Mouse (Mus musculus) myocyte (in vitro differentiated cells): ENCODE data around the gene Bicc1. TPM values are rescaled to one million over a fixed set of nuclear protein-coding genes. Genes with fewer than 3 reads are reported as not detected.

Experiments
- H3K27me3 ChIP-seq: one replicate; pipeline ENCODE4 v1.6.1; 2011; ENCODE audit not compliant: control insufficient read depth, insufficient read depth, insufficient read length
- H3K36me3 ChIP-seq: one replicate; pipeline ENCODE4 v1.6.1; 2011; ENCODE audit not compliant: control insufficient read depth, insufficient read depth
- H3K4me2 ChIP-seq: one replicate; pipeline ENCODE4 v1.6.1; 2011; ENCODE audit warnings: low read depth, control low read depth
- H3K4me3 ChIP-seq: one replicate; pipeline ENCODE4 v1.5.1; 2011; ENCODE audit warnings: mild to moderate bottlenecking, control low read depth, moderate library complexity
- H3K79me2 ChIP-seq: one replicate; pipeline ENCODE4 v1.6.1; 2011; ENCODE audit not compliant: control insufficient read depth, insufficient read depth
- H3ac ChIP-seq: one replicate; pipeline ENCODE4 v1.6.1; 2011; ENCODE audit not compliant: control insufficient read depth, insufficient read length
- CEBPB ChIP-seq: IDR thresholded peaks from 2 replicates; pipeline ENCODE4 v1.6.1; 2011; ENCODE audit warnings: mild to moderate bottlenecking, moderate library complexity; ENCODE audit not compliant: poor library complexity, insufficient read depth, severe bottlenecking
- E2F4 ChIP-seq: IDR thresholded peaks from one replicate; pipeline ENCODE4 v1.6.1; 2011; ENCODE audit warnings: mild to moderate bottlenecking, control low read depth, moderate library complexity; ENCODE audit not compliant: insufficient read depth
- MAX ChIP-seq: IDR thresholded peaks from one replicate; pipeline ENCODE4 v1.6.1; 2011; ENCODE audit warnings: low read depth, mild to moderate bottlenecking, control low read depth
- MYOD1 ChIP-seq, 3 experiments: IDR thresholded peaks; one replicate each; pipeline ENCODE4 v1.6.1; 2011; ENCODE audit warnings: control low read depth in 2 of 3, low read depth in 2 of 3, mild to moderate bottlenecking in 2 of 3, moderate library complexity in 1 of 3; ENCODE audit not compliant: insufficient read length in 2 of 3, control insufficient read depth in 1 of 3
- MYOG ChIP-seq, 3 experiments: IDR thresholded peaks; one replicate each; pipeline ENCODE4 v1.6.1; 2011; ENCODE audit warnings: control low read depth in 2 of 3, low read depth in 2 of 3, mild to moderate bottlenecking in 2 of 3; ENCODE audit not compliant: insufficient read length in 2 of 3, control insufficient read depth in 1 of 3, insufficient read depth in 1 of 3
- POLR2A ChIP-seq: IDR thresholded peaks from one replicate; pipeline ENCODE4 v1.6.1; 2011; ENCODE audit warnings: low read depth, mild to moderate bottlenecking, control low read depth, moderate library complexity; ENCODE audit not compliant: insufficient read length
- POLR2AphosphoS2 ChIP-seq: IDR thresholded peaks from one replicate; pipeline ENCODE4 v1.6.1; 2011; ENCODE audit warnings: low read depth, control low read depth; ENCODE audit not compliant: insufficient read length
- REST ChIP-seq: IDR thresholded peaks from one replicate; pipeline ENCODE4 v1.6.1; 2011; ENCODE audit warnings: mild to moderate bottlenecking, control low read depth, moderate library complexity; ENCODE audit not compliant: insufficient read depth, insufficient read length
- SRF ChIP-seq: IDR thresholded peaks from one replicate; pipeline ENCODE4 v1.6.1; 2011; ENCODE audit warnings: low read depth; ENCODE audit not compliant: control insufficient read depth, insufficient read length
- TCF12 ChIP-seq: IDR thresholded peaks from one replicate; pipeline ENCODE4 v1.6.1; 2011; ENCODE audit warnings: mild to moderate bottlenecking, control low read depth; ENCODE audit not compliant: poor library complexity, insufficient read depth, severe bottlenecking
- TCF3 ChIP-seq: IDR thresholded peaks from one replicate; pipeline ENCODE4 v1.6.1; 2011; ENCODE audit warnings: low read depth, control low read depth; ENCODE audit not compliant: insufficient read length
- USF1 ChIP-seq: IDR thresholded peaks from one replicate; pipeline ENCODE4 v1.6.1; 2011; ENCODE audit warnings: low read depth, mild to moderate bottlenecking, control low read depth, moderate library complexity
- polyA plus RNA-seq: library from polyadenylated mRNA; unstranded; fragments of >200 nt; fragmentation: generic; extraction: Trizol; gene quantifications from one replicate; pipeline ENCODE4 v1.2.1, GENCODE M21; 2012; ENCODE audit warnings: missing spikeins

Bicc1 gene
- polyA plus RNA-seq, 1 experiment = 4.6 TPM

- no peak for TF ChIP-seq TCF3
- TF ChIP-seq REST = no peak
- no peak for TF ChIP-seq MYOD1 (IDR thresholded peaks at IDR 0.05; ENCODE audit: control insufficient read depth in 1 of 3, insufficient read length in 2 of 3, low read depth in 2 of 3)
- TF ChIP-seq POLR2A = no peak
- no peak for TF ChIP-seq E2F4
- Histone ChIP-seq H3K36me3 (no peaks in the 10 kb centered on the region), H3K27me3 (no peaks in the 10 kb centered on the region), H3K79me2 (no peaks in the 10 kb centered on the region), H3K4me2 (no peak overlapping the region), H3ac (no peak overlapping the region), H3K4me3 (no peak overlapping the region)
Measured at GRCm38 (mm10) chr10:71025131-71025894, 134.2 kb downstream of the Bicc1 start.

DNA sequence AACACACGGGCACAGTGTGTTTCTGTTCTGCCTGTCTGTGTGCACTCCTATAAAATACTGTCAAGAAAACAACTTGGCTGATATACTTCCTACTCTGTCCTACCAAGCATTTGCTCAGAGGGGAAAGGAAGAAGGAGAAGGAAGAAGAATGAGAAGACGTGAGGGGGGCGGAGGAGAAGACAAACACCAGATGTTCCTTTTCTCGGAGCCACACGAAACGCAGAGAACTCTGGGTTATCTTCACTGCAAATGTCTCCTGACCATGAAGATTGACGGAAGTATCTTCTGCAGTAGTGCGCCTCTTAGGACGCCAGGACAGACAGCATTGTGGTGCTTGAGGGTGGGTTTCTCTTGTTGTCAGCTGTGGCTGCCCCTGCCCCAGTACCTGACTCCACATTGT, 134.8 kb downstream of the Bicc1 start:
- no peak overlapping the region for H3K4me2 ChIP-seq

DNA sequence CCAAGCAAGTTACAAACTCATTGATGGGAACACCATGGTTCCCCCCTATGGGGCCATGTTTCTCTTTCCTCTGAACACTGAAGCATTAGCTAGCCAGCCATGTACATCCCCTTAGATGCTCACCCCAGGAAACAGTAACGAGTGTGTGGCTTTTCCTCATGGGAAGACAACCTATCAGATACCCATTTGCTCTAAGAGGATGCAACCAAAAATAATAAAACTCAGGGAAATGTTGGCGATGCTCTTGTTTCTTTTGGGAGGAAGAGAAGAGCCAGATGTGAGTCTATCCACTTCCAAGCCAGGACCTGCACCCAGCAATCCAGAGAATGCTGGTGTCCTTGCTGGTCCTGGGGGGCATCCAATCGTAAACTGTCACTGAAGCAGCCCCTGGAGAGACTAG, 136.0 kb downstream of the Bicc1 start:
- Histone ChIP-seq H3K36me3 (no peaks in the 10 kb centered on the region), H3K27me3 (no peaks in the 10 kb centered on the region), H3K4me2 (no peak overlapping the region), H3K4me3 (no peak overlapping the region), H3ac (no peak overlapping the region), H3K79me2 (no peaks in the 10 kb centered on the region)
- TF ChIP-seq MYOG (IDR thresholded peaks at IDR 0.05; ENCODE audit: control insufficient read depth in 1 of 3, insufficient read depth in 1 of 3, insufficient read length in 2 of 3, low read depth in 2 of 3) (no peak), REST (no peak), E2F4 (no peak), SRF (no peak), TCF3 (no peak)

More for the DNA sequence above, 134.8 kb downstream of the Bicc1 start:
- no peak overlapping the region for H3K4me3 ChIP-seq
- TF ChIP-seq SRF = no peak
- no peak for TF ChIP-seq E2F4
- no peak for TF ChIP-seq POLR2A
- TF ChIP-seq TCF3 = no peak
- TF ChIP-seq POLR2AphosphoS2 = no peak
- no peak for TF ChIP-seq USF1
- TF ChIP-seq TCF12 = no peak
- no peak for TF ChIP-seq CEBPB
- no peak for TF ChIP-seq REST
- TF ChIP-seq MAX = no peak
- TF ChIP-seq MYOG (IDR thresholded peaks at IDR 0.05; ENCODE audit: control insufficient read depth in 1 of 3, insufficient read depth in 1 of 3, insufficient read length in 2 of 3, low read depth in 2 of 3) = no peak
- no peak for TF ChIP-seq MYOD1 (IDR thresholded peaks at IDR 0.05; ENCODE audit: control insufficient read depth in 1 of 3, insufficient read length in 2 of 3, low read depth in 2 of 3)
- no peaks in the 10 kb centered on the region for H3K36me3 ChIP-seq
- no peaks in the 10 kb centered on the region for H3K27me3 ChIP-seq
- H3K79me2 ChIP-seq = no peaks in the 10 kb centered on the region
- H3ac ChIP-seq = no peak overlapping the region

- Histone ChIP-seq H3ac (no peak overlapping the region), H3K36me3 (no peaks in the 10 kb centered on the region), H3K79me2 (no peaks in the 10 kb centered on the region), H3K4me2 (no peak overlapping the region), H3K4me3 (no peak overlapping the region), H3K27me3 (no peaks in the 10 kb centered on the region)
- TF ChIP-seq POLR2A (no peak), REST (no peak), USF1 (no peak), MAX (no peak), MYOG (IDR thresholded peaks at IDR 0.05; ENCODE audit: control insufficient read depth in 1 of 3, insufficient read depth in 1 of 3, insufficient read length in 2 of 3, low read depth in 2 of 3) (no peak)
Measured at GRCm38 (mm10) chr10:71020459-71020858, 139.0 kb downstream of the Bicc1 start.

GRCm38 (mm10) chr10:71019836-71020235, 139.7 kb downstream of the Bicc1 start:
- no peak overlapping the region for H3K4me3 ChIP-seq
- no peak overlapping the region for H3K4me2 ChIP-seq
- no peaks in the 10 kb centered on the region for H3K27me3 ChIP-seq
- TF ChIP-seq MAX (no peak), SRF (no peak), TCF3 (no peak), CEBPB (no peak)
- no peak overlapping the region for H3ac ChIP-seq
- H3K36me3 ChIP-seq = no peaks in the 10 kb centered on the region
- H3K79me2 ChIP-seq = no peaks in the 10 kb centered on the region
